Mouse (Mus musculus): ENCODE data around the gene Slc8a1. TPM values are rescaled to one million over a fixed set of nuclear protein-coding genes. Genes with fewer than 3 reads are reported as not detected.

Slc8a1 gene
- total and polyA plus RNA-seq, 2 experiments = 0.27 to 3.8 TPM

- TF ChIP-seq CTCF (IDR thresholded peaks at IDR 0.05; ENCODE audit: low read depth, low read length) (no peak), POLR2A (IDR thresholded peaks at IDR 0.05; ENCODE audit: extremely low read depth, insufficient read depth, low read length) (no peak)
Measured at GRCm38 (mm10) chr17:81459379-81459778, 278.8 kb downstream of the Slc8a1 start.

GRCm38 (mm10) chr17:81455977-81456376 is 282.2 kb downstream of the Slc8a1 start:
- TF ChIP-seq CTCF (IDR thresholded peaks at IDR 0.05; ENCODE audit: low read depth, low read length) = no peak
- TF ChIP-seq POLR2A (IDR thresholded peaks at IDR 0.05; ENCODE audit: extremely low read depth, insufficient read depth, low read length) = no peak
- Histone ChIP-seq H3K36me3 (ENCODE audit: control insufficient read depth, insufficient read depth, low read length) (no peaks in the 10 kb centered on the region), H3K27ac (replicated peaks; ENCODE audit: insufficient read depth, low read depth, low read length) (no peak overlapping the region), H3K9ac (ENCODE audit: low read depth, low read length) (no peak overlapping the region), H3K79me2 (ENCODE audit: control insufficient read depth, insufficient read depth, low read length) (no peaks in the 10 kb centered on the region), H3K4me3 (ENCODE audit: insufficient read depth, low read depth, low read length) (no peak overlapping the region), H3K4me1 (ENCODE audit: control insufficient read depth, insufficient read depth, low read length) (no peaks in the 10 kb centered on the region), H3K27me3 (ENCODE audit: control insufficient read depth, insufficient read depth, low read length) (no peaks in the 10 kb centered on the region)
- no peak for DNase-seq (ENCODE audit: extremely low read depth, low read depth, low spot score)
- 73% methylated on average over 7 of the region's 7 CpGs for WGBS

More at GRCm38 (mm10) chr17:81459379-81459778, 278.8 kb downstream of the Slc8a1 start:
- Histone ChIP-seq H3K27me3 (ENCODE audit: control insufficient read depth, insufficient read depth, low read length) (no peaks in the 10 kb centered on the region), H3K4me1 (ENCODE audit: control insufficient read depth, insufficient read depth, low read length) (no peaks in the 10 kb centered on the region), H3K36me3 (ENCODE audit: control insufficient read depth, insufficient read depth, low read length) (no peaks in the 10 kb centered on the region), H3K79me2 (ENCODE audit: control insufficient read depth, insufficient read depth, low read length) (no peaks in the 10 kb centered on the region), H3K9ac (ENCODE audit: low read depth, low read length) (no peak overlapping the region), H3K27ac (replicated peaks; ENCODE audit: insufficient read depth, low read depth, low read length) (no peak overlapping the region), H3K4me3 (ENCODE audit: insufficient read depth, low read depth, low read length) (no peak overlapping the region)
- 74% methylated on average over 3 of the region's 3 CpGs for WGBS
- no peak for DNase-seq (ENCODE audit: extremely low read depth, low read depth, low spot score)

- H3K27ac ChIP-seq (replicated peaks; ENCODE audit: insufficient read depth, low read depth, low read length) = no peak overlapping the region
- 71% methylated on average over 3 of the region's 3 CpGs for WGBS
- H3K9ac ChIP-seq (ENCODE audit: low read depth, low read length) = no peak overlapping the region
- H3K4me3 ChIP-seq (ENCODE audit: insufficient read depth, low read depth, low read length) = no peak overlapping the region
- no peaks in the 10 kb centered on the region for H3K79me2 ChIP-seq (ENCODE audit: control insufficient read depth, insufficient read depth, low read length)
- H3K27me3 ChIP-seq (ENCODE audit: control insufficient read depth, insufficient read depth, low read length) = no peaks in the 10 kb centered on the region
- H3K36me3 ChIP-seq (ENCODE audit: control insufficient read depth, insufficient read depth, low read length) = no peaks in the 10 kb centered on the region
- no peak for DNase-seq (ENCODE audit: extremely low read depth, low read depth, low spot score)
- TF ChIP-seq POLR2A (IDR thresholded peaks at IDR 0.05; ENCODE audit: extremely low read depth, insufficient read depth, low read length) (no peak), CTCF (IDR thresholded peaks at IDR 0.05; ENCODE audit: low read depth, low read length) (no peak)
- H3K4me1 ChIP-seq (ENCODE audit: control insufficient read depth, insufficient read depth, low read length) = no peaks in the 10 kb centered on the region
Measured at GRCm38 (mm10) chr17:81455269-81455668, 282.9 kb downstream of the Slc8a1 start.

GRCm38 (mm10) chr17:81441463-81441862 is 296.7 kb downstream of the Slc8a1 start, which contains the start of gene Gm11096:
Gene Gm11096, plus strand, starts transcription at chr17:81441763.
- H3K36me3 ChIP-seq (ENCODE audit: control insufficient read depth, insufficient read depth, low read length) = no peaks in the 10 kb centered on the region
- no peak within 1 kb of the TSS for H3K9ac ChIP-seq (ENCODE audit: low read depth, low read length)
- no peaks in the 10 kb centered on the region for H3K4me1 ChIP-seq (ENCODE audit: control insufficient read depth, insufficient read depth, low read length)
- no peak within 1 kb of the TSS for H3K27ac ChIP-seq (replicated peaks; ENCODE audit: insufficient read depth, low read depth, low read length)
- no peak for TF ChIP-seq CTCF (IDR thresholded peaks at IDR 0.05; ENCODE audit: low read depth, low read length)
- TF ChIP-seq POLR2A (IDR thresholded peaks at IDR 0.05; ENCODE audit: extremely low read depth, insufficient read depth, low read length) = no peak
- no peaks in the 10 kb centered on the region for H3K27me3 ChIP-seq (ENCODE audit: control insufficient read depth, insufficient read depth, low read length)
- DNase-seq (ENCODE audit: extremely low read depth, low read depth, low spot score) = no peak
- no peaks in the 10 kb centered on the region for H3K79me2 ChIP-seq (ENCODE audit: control insufficient read depth, insufficient read depth, low read length)
- no peak within 1 kb of the TSS for H3K4me3 ChIP-seq (ENCODE audit: insufficient read depth, low read depth, low read length)

- Histone ChIP-seq H3K79me2 (ENCODE audit: control insufficient read depth, insufficient read depth, low read length) (no peaks in the 10 kb centered on the region), H3K27ac (replicated peaks; ENCODE audit: insufficient read depth, low read depth, low read length) (no peak overlapping the region), H3K4me1 (ENCODE audit: control insufficient read depth, insufficient read depth, low read length) (no peaks in the 10 kb centered on the region), H3K4me3 (ENCODE audit: insufficient read depth, low read depth, low read length) (no peak overlapping the region), H3K27me3 (ENCODE audit: control insufficient read depth, insufficient read depth, low read length) (no peaks in the 10 kb centered on the region), H3K9ac (ENCODE audit: low read depth, low read length) (no peak overlapping the region), H3K36me3 (ENCODE audit: control insufficient read depth, insufficient read depth, low read length) (no peaks in the 10 kb centered on the region)
- TF ChIP-seq POLR2A (IDR thresholded peaks at IDR 0.05; ENCODE audit: extremely low read depth, insufficient read depth, low read length) (no peak), CTCF (IDR thresholded peaks at IDR 0.05; ENCODE audit: low read depth, low read length) (no peak)
- DNase-seq (ENCODE audit: extremely low read depth, low read depth, low spot score) = no peak
- 64% methylated on average over 5 of the region's 5 CpGs for WGBS
Measured at GRCm38 (mm10) chr17:81433148-81433547, 305.0 kb downstream of the Slc8a1 start.

- no peak for DNase-seq (ENCODE audit: extremely low read depth, low read depth, low spot score)
- 79% methylated on average over 2 of the region's 2 CpGs for WGBS
Measured at GRCm38 (mm10) chr17:81432733-81433132, 305.4 kb downstream of the Slc8a1 start.

More at GRCm38 (mm10) chr17:81432733-81433132, 305.4 kb downstream of the Slc8a1 start:
- Histone ChIP-seq H3K9ac (ENCODE audit: low read depth, low read length) (no peak overlapping the region), H3K27ac (replicated peaks; ENCODE audit: insufficient read depth, low read depth, low read length) (no peak overlapping the region), H3K4me1 (ENCODE audit: control insufficient read depth, insufficient read depth, low read length) (no peaks in the 10 kb centered on the region), H3K27me3 (ENCODE audit: control insufficient read depth, insufficient read depth, low read length) (no peaks in the 10 kb centered on the region), H3K4me3 (ENCODE audit: insufficient read depth, low read depth, low read length) (no peak overlapping the region), H3K79me2 (ENCODE audit: control insufficient read depth, insufficient read depth, low read length) (no peaks in the 10 kb centered on the region), H3K36me3 (ENCODE audit: control insufficient read depth, insufficient read depth, low read length) (no peaks in the 10 kb centered on the region)
- TF ChIP-seq CTCF (IDR thresholded peaks at IDR 0.05; ENCODE audit: low read depth, low read length) (no peak), POLR2A (IDR thresholded peaks at IDR 0.05; ENCODE audit: extremely low read depth, insufficient read depth, low read length) (no peak)
